Mouse (Mus musculus): ENCODE results near the gene Ranbp17.

Gene Ranbp17

DNA sequence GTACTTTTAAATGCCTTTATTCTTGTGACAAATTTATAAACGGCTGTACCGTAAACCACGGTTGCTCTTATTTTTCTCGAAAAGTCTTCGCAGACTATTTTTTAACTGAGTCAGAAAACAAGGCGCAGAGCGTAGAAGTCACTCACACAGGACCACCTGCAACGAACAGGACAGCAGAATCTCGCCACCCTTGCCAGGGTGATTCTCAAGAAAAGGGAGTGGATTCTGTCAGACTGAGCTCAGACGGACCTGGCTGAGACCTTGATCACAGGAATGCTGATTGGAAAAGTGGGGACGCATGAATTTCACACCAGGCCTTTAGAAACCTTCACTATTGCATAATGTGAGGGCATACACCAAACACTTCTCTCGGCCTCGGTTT is 316.4 kb downstream of the Ranbp17 start:
- no peak for DNase-seq (ENCODE audit: low read depth, low spot score)

- DNase-seq (ENCODE audit: low read depth, low spot score): no peak
Observed at GRCm38 (mm10) chr11:33196447-33197132, 317.0 kb downstream of the Ranbp17 start.

DNA sequence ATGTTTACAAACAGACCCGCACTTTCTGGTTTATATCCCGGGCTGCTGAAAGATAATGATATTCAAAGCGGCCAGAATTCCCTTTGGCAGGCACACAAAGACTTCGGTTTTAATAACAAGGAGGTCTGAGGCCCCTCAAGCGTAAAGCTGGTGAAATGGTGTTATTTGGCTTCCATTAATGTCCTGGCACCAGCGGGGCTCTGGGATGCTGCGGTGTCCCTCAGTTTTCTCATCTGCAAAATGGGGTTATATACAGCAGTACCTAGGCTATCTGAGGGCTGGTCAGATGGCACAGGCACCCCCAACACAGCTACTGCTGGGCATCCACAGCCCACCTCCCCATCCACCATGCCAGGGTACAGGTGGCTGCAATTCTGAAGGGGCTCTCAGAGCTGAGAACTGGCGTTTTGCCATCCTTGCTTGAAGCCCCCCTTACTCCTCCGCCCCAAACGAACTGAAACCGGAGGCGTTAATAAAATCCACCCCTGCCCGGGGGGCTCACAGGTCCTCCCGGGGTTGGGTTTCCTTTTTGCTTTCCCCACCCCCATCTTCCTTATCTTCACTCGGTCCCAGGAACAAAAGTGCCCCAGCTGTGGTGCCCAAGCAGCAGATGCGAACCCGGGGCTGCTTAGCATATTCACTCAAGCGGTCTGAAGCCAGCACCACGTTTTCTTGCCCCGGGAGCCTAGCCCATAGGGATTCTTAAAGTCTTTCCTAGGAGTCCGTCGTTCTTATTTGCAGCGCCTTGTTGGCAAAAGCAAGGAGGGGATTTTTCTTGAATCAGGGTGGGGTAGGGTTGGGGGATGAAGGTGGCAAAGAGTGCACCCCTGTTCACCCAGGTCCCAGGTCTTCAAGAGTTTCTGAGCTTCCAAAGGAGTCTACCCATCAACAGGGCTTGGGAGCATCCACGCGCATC is 317.8 kb downstream of the Ranbp17 start:
- DNase-seq (ENCODE audit: low read depth, low spot score): no peak

DNA sequence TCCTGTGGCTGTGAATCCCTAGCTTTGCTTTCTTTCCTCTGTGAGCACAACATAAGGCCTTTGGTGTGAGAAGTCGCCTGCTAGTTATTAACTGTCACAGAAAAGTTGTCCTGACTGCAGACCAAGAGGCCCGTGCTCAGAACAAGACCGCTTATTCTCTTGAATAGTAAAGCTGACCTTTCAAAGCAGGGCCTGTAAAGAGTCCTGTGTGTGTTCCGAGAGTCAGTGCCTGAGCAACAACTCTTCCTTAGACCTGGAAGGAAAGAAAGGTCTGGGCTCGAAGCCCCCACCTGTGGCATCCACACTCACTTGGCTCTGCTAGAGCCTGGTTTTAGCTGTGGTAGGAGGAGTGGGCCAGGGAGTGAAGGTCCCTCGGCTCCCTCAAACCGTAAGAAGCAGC is 318.5 kb downstream of the Ranbp17 start:
- no peak for DNase-seq (ENCODE audit: low read depth, low spot score)

- no peak for DNase-seq (ENCODE audit: low read depth, low spot score)
Observed at GRCm38 (mm10) chr11:33193695-33194094, 319.9 kb downstream of the Ranbp17 start.

DNA sequence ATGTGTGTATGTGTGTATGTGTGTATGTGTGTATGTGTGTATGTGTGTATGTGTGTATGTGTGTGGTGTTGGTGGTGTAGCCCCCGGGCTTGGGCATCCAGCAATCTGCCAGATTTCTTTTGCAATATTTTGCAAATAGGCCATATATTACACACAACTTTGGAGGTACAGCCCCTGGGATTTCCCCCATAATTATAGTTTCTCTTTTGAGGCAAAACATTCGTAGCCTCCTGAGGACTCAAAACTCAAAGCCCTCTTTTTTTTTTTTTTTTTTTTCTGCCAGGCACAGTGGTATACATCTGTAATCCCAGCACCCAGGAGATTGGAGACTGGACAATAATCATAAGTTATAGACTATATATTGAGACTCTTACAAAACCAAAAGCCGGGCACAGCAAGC is 331.7 kb downstream of the Ranbp17 start:
- no peak for DNase-seq (ENCODE audit: low read depth, low spot score)

DNA sequence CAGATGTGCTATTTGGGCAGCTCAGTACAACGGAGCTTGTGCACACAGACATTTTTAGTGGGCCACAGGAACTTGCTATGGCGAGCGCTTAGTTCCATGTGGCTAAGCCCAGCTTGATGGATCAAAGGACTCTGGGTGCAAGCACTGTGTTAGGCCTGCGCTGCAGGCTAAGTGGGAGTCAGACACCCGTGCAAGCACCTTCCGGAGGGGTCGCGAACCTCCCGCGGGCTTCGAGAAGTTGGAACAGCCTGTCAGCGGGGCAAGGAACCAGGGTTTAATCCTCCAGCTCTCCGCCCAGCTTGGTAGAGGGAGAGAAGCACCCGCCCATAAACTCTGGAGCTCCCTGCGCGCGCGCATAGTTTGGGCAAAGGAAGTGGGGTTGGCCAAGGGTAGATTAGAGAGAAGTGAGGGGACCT is 332.8 kb downstream of the Ranbp17 start:
- DNase-seq (ENCODE audit: low read depth, low spot score): no peak

DNA sequence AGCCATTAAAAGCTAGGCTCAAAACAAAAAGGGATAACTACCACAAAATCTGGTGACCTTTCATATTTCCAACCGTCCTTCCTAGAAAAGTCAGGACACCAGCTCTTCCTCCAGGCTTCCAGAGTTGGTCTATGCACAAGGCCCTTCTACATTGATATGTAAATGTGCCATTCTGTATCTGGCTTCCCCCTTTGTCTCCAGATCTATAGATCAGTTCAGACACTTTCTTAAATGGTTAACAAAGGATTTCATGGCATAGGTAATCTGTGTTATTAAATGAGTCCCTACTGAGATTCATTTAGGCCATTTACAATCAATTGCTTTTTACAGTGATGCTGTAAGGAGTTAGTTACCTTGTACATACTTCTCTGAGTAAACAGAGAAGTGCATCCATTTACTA is 333.7 kb downstream of the Ranbp17 start:
- DNase-seq (ENCODE audit: low read depth, low spot score): no peak

DNA sequence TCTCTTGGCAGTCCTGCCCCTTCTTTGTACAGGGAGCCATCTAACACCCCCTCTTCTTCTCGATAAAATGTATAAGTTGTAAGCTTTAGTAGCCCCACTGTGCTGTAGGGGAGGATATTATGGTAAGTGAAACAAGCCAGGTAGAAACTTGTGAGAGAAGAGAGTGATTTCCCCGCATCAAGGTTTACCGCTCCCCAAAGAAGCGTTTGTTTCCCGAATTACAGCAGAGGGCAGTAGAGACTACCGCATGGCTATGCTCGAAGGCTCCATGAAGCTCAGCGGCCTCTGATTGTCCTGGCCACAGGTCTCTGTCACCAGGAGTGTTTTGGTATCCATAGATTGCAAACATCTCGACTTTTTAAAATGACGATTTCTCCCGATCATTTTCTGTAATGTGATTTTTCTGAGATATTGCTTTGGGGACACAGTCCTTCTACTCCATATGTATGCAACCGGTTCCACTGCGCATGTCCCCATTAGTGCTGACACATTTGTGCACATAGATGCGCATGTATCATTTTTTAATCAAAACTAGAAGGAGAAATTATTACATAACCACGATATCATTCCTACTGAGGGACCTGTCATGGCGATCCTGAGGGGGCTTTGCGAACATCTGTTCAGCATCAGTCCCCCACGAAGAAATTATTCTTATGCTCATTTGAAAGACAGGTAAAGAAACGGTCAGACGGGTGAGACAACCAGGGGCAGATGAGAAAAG is 336.9 kb downstream of the Ranbp17 start:
- DNase-seq (ENCODE audit: low read depth, low spot score): peak; percentile 53

GRCm38 (mm10) chr11:33175768-33176167 is 337.8 kb downstream of the Ranbp17 start:
- DNase-seq (ENCODE audit: low read depth, low spot score): no peak

DNA sequence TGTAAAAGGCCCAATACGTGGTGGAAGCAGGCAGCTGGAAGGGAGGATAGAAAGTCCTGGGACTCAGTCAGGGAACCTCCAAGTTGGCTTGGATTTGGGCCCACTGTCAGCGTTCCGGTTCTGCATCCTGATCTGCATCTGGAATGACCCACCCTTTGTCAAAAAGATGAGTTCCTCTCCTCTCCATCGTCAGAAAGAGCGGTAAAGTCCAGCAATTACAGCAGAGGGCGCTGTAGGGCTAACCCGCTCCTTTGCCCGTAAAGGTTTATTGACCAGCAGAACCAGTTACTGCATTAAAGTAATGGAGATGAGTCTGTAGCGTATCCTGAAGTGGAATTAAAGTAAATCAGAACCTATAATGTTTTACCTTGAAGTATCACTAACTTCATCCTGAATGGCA is 343.1 kb downstream of the Ranbp17 start:
- DNase-seq (ENCODE audit: low read depth, low spot score): peak; percentile 72

GRCm38 (mm10) chr11:33162998-33163506 is 350.5 kb downstream of the Ranbp17 start, which contains the start of gene Npm1:
TSS of gene Npm1 (minus strand) at chr11:33163206.
- DNase-seq (ENCODE audit: low read depth, low spot score): peak; percentile 99

- peak; percentile 82 for DNase-seq (ENCODE audit: low read depth, low spot score)
Observed at GRCm38 (mm10) chr11:33162211-33162997, 351.1 kb downstream of the Ranbp17 start.
